Mouse (Mus musculus): ENCODE data around the gene Btg3. TPM values are rescaled to one million over a fixed set of nuclear protein-coding genes. Genes with fewer than 3 reads are reported as not detected.

Btg3 gene
- polyA plus RNA-seq, 2 experiments = 15.5 to 50.5 TPM

- DNase-seq (ENCODE audit: low spot score) (no peak), ATAC-seq (ENCODE audit: low FRiP score, low read depth) (no peak)
- no peak for TF ChIP-seq POLR2A (IDR thresholded peaks at IDR 0.05; ENCODE audit: borderline replicate concordance, extremely low read depth, insufficient read depth, insufficient read length)
- no peak overlapping the region for H3K27ac ChIP-seq (replicated peaks; ENCODE audit: low read depth, low read length)
- H3K9me3 ChIP-seq (ENCODE audit: control insufficient read depth, low read length) = no peaks in the 10 kb centered on the region
- WGBS = 31% methylated on average over 5 of the region's 5 CpGs
- no peak overlapping the region for H3K9ac ChIP-seq (ENCODE audit: low read depth, low read length, severe bottlenecking)
- H3K4me2 ChIP-seq (replicated peaks; ENCODE audit: low read depth, low read length, severe bottlenecking) = no peak overlapping the region
- no peaks in the 10 kb centered on the region for H3K36me3 ChIP-seq (ENCODE audit: control insufficient read depth, insufficient read depth, low read length)
- no peak overlapping the region for H3K4me3 ChIP-seq (replicated peaks; ENCODE audit: low read length)
- no peaks in the 10 kb centered on the region for H3K27me3 ChIP-seq (ENCODE audit: control insufficient read depth, insufficient read depth, low read length)
- H3K4me1 ChIP-seq (ENCODE audit: control insufficient read depth, insufficient read depth, low read length) = no peaks in the 10 kb centered on the region
These were observed 82.3 kb downstream of the Btg3 start for GRCm38 (mm10) chr16:78294606-78295275.

- Histone ChIP-seq H3K9ac (ENCODE audit: low read depth, low read length, severe bottlenecking) (no peak overlapping the region), H3K4me2 (replicated peaks; ENCODE audit: low read depth, low read length, severe bottlenecking) (no peak overlapping the region), H3K27me3 (ENCODE audit: control insufficient read depth, insufficient read depth, low read length) (no peaks in the 10 kb centered on the region), H3K36me3 (ENCODE audit: control insufficient read depth, insufficient read depth, low read length) (no peaks in the 10 kb centered on the region), H3K27ac (replicated peaks; ENCODE audit: low read depth, low read length) (no peak overlapping the region), H3K4me3 (replicated peaks; ENCODE audit: low read length) (no peak overlapping the region), H3K9me3 (ENCODE audit: control insufficient read depth, low read length) (no peaks in the 10 kb centered on the region), H3K4me1 (ENCODE audit: control insufficient read depth, insufficient read depth, low read length) (no peaks in the 10 kb centered on the region)
- no peak for TF ChIP-seq POLR2A (IDR thresholded peaks at IDR 0.05; ENCODE audit: borderline replicate concordance, extremely low read depth, insufficient read depth, insufficient read length)
- WGBS = 63% methylated on average over 1 of the region's 1 CpGs
- ATAC-seq (ENCODE audit: low FRiP score, low read depth) (no peak), DNase-seq (ENCODE audit: low spot score) (no peak)
These were observed 82.9 kb downstream of the Btg3 start for GRCm38 (mm10) chr16:78294051-78294450.

- no peak overlapping the region for H3K9ac ChIP-seq (ENCODE audit: low read depth, low read length, severe bottlenecking)
- 75% methylated on average over 5 of the region's 5 CpGs for WGBS
- ATAC-seq (ENCODE audit: low FRiP score, low read depth) = no peak
- no peaks in the 10 kb centered on the region for H3K4me1 ChIP-seq (ENCODE audit: control insufficient read depth, insufficient read depth, low read length)
- H3K27ac ChIP-seq (replicated peaks; ENCODE audit: low read depth, low read length) = no peak overlapping the region
- no peaks in the 10 kb centered on the region for H3K27me3 ChIP-seq (ENCODE audit: control insufficient read depth, insufficient read depth, low read length)
- H3K9me3 ChIP-seq (ENCODE audit: control insufficient read depth, low read length) = no peaks in the 10 kb centered on the region
- H3K4me2 ChIP-seq (replicated peaks; ENCODE audit: low read depth, low read length, severe bottlenecking) = no peak overlapping the region
- H3K36me3 ChIP-seq (ENCODE audit: control insufficient read depth, insufficient read depth, low read length) = no peaks in the 10 kb centered on the region
- TF ChIP-seq POLR2A (IDR thresholded peaks at IDR 0.05; ENCODE audit: borderline replicate concordance, extremely low read depth, insufficient read depth, insufficient read length) = no peak
- DNase-seq (ENCODE audit: low spot score) = no peak
- H3K4me3 ChIP-seq (replicated peaks; ENCODE audit: low read length) = no peak overlapping the region
These were observed 93.8 kb downstream of the Btg3 start for GRCm38 (mm10) chr16:78283231-78283630.

Other genes with a start within 250 kb of the Btg3 start
- 10.5 and 11.6 TPM in 2 replicates for gene Cxadr, start 75.7 kb downstream of the Btg3 start, polyA plus RNA-seq (2012; rRNA removed)
- 11.5 and 13.4 TPM in 2 replicates for gene Cxadr, start 75.7 kb downstream of the Btg3 start, polyA plus RNA-seq (2014; fragmentation: Nextera tagmentation; extraction: Ambion mirVana)
- gene D16Ertd472e, start 199.5 kb upstream of the Btg3 start, polyA plus RNA-seq (2012; rRNA removed) = 9.4 and 10.9 TPM in 2 replicates
- gene D16Ertd472e, start 199.5 kb upstream of the Btg3 start, polyA plus RNA-seq (2014; fragmentation: Nextera tagmentation; extraction: Ambion mirVana) = 17.8 and 21.7 TPM in 2 replicates